Mouse (Mus musculus) hindbrain, embryonic 14.5 days (tissue): ENCODE measurements at regions not wholly inside any gene's neighbourhood (a gene's known extent, or its start where the extent isn't known, plus 50 kb on each side); places are given as distances from the start of the nearest gene placed in this dataset.

Experiments used
- ATAC-seq: fragments of 200-750 bp; cut with Nextera tagmentation; 2 replicates; pipeline ENCODE4 v1.8.0; 2017; ENCODE audit warnings: moderate number of reproducible peaks, mild to moderate bottlenecking, moderate TSS enrichment, moderate library complexity; ENCODE audit not compliant: low FRiP score
- DNase-seq: peaks from one replicate; pipeline ENCODE4 v3.0.0-alpha.2; 2015; ENCODE audit warnings: low spot score
- H3K27ac ChIP-seq: fragments of 300-500 bp; sonication (generic); 2 replicates; pipeline ENCODE4 v1.5.1; 2014; ENCODE audit warnings: mild to moderate bottlenecking, moderate library complexity
- H3K27me3 ChIP-seq: fragments of 300-500 bp; sonication (generic); 2 replicates; pipeline ENCODE4 v1.6.1; 2014; ENCODE audit warnings: mild to moderate bottlenecking, low read length, mixed read lengths; ENCODE audit not compliant: control insufficient read depth, insufficient read depth
- H3K36me3 ChIP-seq: fragments of 300-500 bp; sonication (generic); replicated peaks from 2 replicates; pipeline ENCODE4 v1.6.1; 2014; ENCODE audit not compliant: control insufficient read depth, insufficient read depth
- H3K4me1 ChIP-seq: fragments of 300-500 bp; sonication (generic); replicated peaks from 2 replicates; pipeline ENCODE4 v1.6.1; 2014; ENCODE audit warnings: antibody characterized with exemption, low read length, mixed read lengths; ENCODE audit not compliant: control insufficient read depth, insufficient read depth
- H3K4me2 ChIP-seq: fragments of 300-500 bp; sonication (generic); replicated peaks from 2 replicates; pipeline ENCODE4 v1.6.1; 2014; ENCODE audit warnings: mild to moderate bottlenecking, moderate library complexity
- H3K4me3 ChIP-seq: fragments of 300-500 bp; sonication (generic); replicated peaks from 2 replicates; pipeline ENCODE4 v1.5.1; 2014; ENCODE audit warnings: mild to moderate bottlenecking, low read length
- H3K9ac ChIP-seq: fragments of 300-500 bp; sonication (generic); 2 replicates; pipeline ENCODE4 v1.6.1; 2014
- H3K9me3 ChIP-seq: fragments of 300-500 bp; sonication (generic); 2 replicates; pipeline ENCODE4 v1.6.1; 2016; ENCODE audit warnings: low read length; ENCODE audit not compliant: control insufficient read depth
- WGBS: fragments of 180-500 bp; shearing (Covaris S2); extraction: QIAGEN DNeasy Blood & Tissue Kit; methylation state at CpG from one replicate; pipeline ENCODE4 v1.1.7; 2014; 5-methylcytosine and 5-hydroxymethylcytosine counted together

DNA sequence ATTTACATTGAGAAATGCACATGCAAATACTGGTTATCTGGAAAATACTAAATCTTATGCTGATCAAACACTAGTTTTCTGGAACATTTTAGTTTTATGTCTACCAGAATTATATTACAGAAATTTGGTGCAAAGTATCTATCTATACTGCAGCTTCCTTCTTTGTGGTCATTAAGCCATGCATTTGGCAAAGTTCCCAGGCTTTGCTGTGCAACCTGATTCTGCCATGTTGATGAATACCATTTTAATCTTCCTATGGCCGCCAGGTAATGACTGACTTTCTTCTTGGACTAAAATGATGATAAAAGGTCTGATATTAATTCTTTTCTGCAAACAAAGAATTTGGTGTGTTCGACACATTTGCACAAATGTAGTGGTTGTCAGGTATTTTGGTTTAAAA is 115.3 kb upstream of the Dock10 start:
- DNase-seq, result no peak
- no peak overlapping the region for H3K4me2 ChIP-seq
- H3K4me3 ChIP-seq, result no peak overlapping the region
- H3K36me3 ChIP-seq, result no peaks in the 10 kb centered on the region
- no peak for ATAC-seq
- no peak overlapping the region for H3K9ac ChIP-seq
- no peak overlapping the region for H3K27ac ChIP-seq
- 78% methylated on average over 2 of the region's 2 CpGs for WGBS
- no peaks in the 10 kb centered on the region for H3K4me1 ChIP-seq
- H3K27me3 ChIP-seq, result no peaks in the 10 kb centered on the region
- no peaks in the 10 kb centered on the region for H3K9me3 ChIP-seq

- no peaks in the 10 kb centered on the region for H3K27me3 ChIP-seq
- no peak overlapping the region for H3K27ac ChIP-seq
- H3K36me3 ChIP-seq, result no peaks in the 10 kb centered on the region
- ATAC-seq, result no peak
- no peaks in the 10 kb centered on the region for H3K9me3 ChIP-seq
- H3K9ac ChIP-seq, result no peak overlapping the region
- no peak for DNase-seq
- H3K4me2 ChIP-seq, result no peak overlapping the region
- H3K4me3 ChIP-seq, result no peak overlapping the region
- no peaks in the 10 kb centered on the region for H3K4me1 ChIP-seq
These were observed 110.5 kb upstream of the Dock10 start for GRCm38 (mm10) chr1:80868805-80869204.

- no peak overlapping the region for H3K9ac ChIP-seq
- H3K4me3 ChIP-seq, result no peak overlapping the region
- 83% methylated on average over 2 of the region's 2 CpGs for WGBS
- H3K36me3 ChIP-seq, result no peaks in the 10 kb centered on the region
- H3K4me1 ChIP-seq, result peaks cover 8% of the 10 kb centered on the region
- no peaks in the 10 kb centered on the region for H3K27me3 ChIP-seq
- H3K4me2 ChIP-seq, result no peak overlapping the region
- no peaks in the 10 kb centered on the region for H3K9me3 ChIP-seq
- H3K27ac ChIP-seq, result no peak overlapping the region
- no peak for ATAC-seq
- DNase-seq, result no peak
These were observed 98.7 kb upstream of the Dock10 start for GRCm38 (mm10) chr1:80856981-80857380.

- no peaks in the 10 kb centered on the region for H3K36me3 ChIP-seq
These were observed 96.8 kb upstream of the Dock10 start for GRCm38 (mm10) chr1:80854945-80855656.

DNA sequence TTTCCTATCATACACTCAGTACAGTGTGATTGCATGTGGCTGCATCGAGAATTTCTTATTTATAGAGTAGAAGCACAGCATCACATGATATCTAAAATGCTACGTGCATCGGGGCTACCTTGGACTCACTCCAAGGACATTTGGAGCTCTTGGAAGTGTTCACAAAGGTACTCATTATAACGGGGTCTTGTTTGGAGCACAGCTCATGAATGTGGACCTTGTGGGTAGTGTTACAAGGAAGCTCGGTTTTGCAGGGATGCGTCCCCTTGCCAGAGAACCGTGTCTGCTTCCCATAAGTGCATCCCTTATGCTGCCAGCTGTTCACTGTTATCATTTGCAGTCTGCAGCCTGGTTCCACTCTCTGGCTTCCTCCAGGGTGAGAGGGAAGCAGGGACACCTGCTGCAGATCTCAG is 96.0 kb upstream of the Dock10 start:
- 53% methylated on average over 7 of the region's 7 CpGs for WGBS
- no peak overlapping the region for H3K4me3 ChIP-seq
- peaks cover 8% of the 10 kb centered on the region for H3K4me1 ChIP-seq
- no peaks in the 10 kb centered on the region for H3K36me3 ChIP-seq
- ATAC-seq (peak; percentile 74), DNase-seq (peak; percentile 55)
- H3K27ac ChIP-seq, result peak overlapping the region; percentile 32; the same call in 1 of the 2 replicates
- 0 out of 2 replicates have a peak overlapping the region, but pooled peaks have one; percentile 16 for H3K9ac ChIP-seq
- peak overlapping the region; percentile 15 for H3K4me2 ChIP-seq
- no peaks in the 10 kb centered on the region for H3K27me3 ChIP-seq
- no peaks in the 10 kb centered on the region for H3K9me3 ChIP-seq

More at GRCm38 (mm10) chr1:80854945-80855656, 96.8 kb upstream of the Dock10 start:
- H3K4me2 ChIP-seq, result no peak overlapping the region
- no peaks in the 10 kb centered on the region for H3K9me3 ChIP-seq
- no peak overlapping the region for H3K9ac ChIP-seq
- peak overlapping the region; percentile 32; the same call in 1 of the 2 replicates for H3K27ac ChIP-seq
- peaks cover 8% of the 10 kb centered on the region for H3K4me1 ChIP-seq
- no peak for DNase-seq
- 75% methylated on average over 2 of the region's 2 CpGs for WGBS
- no peak overlapping the region for H3K4me3 ChIP-seq
- H3K27me3 ChIP-seq, result no peaks in the 10 kb centered on the region
- ATAC-seq, result no peak

- Histone ChIP-seq H3K4me2 (no peak overlapping the region), H3K27me3 (no peaks in the 10 kb centered on the region), H3K4me1 (peaks cover 8% of the 10 kb centered on the region), H3K9ac (no peak overlapping the region), H3K27ac (no peak overlapping the region), H3K9me3 (no peaks in the 10 kb centered on the region), H3K36me3 (no peaks in the 10 kb centered on the region), H3K4me3 (no peak overlapping the region)
- ATAC-seq (no peak), DNase-seq (peak; percentile 33)
- WGBS, result 37% methylated on average over 2 of the region's 2 CpGs
These were observed 94.4 kb upstream of the Dock10 start for GRCm38 (mm10) chr1:80852761-80853160.

DNA sequence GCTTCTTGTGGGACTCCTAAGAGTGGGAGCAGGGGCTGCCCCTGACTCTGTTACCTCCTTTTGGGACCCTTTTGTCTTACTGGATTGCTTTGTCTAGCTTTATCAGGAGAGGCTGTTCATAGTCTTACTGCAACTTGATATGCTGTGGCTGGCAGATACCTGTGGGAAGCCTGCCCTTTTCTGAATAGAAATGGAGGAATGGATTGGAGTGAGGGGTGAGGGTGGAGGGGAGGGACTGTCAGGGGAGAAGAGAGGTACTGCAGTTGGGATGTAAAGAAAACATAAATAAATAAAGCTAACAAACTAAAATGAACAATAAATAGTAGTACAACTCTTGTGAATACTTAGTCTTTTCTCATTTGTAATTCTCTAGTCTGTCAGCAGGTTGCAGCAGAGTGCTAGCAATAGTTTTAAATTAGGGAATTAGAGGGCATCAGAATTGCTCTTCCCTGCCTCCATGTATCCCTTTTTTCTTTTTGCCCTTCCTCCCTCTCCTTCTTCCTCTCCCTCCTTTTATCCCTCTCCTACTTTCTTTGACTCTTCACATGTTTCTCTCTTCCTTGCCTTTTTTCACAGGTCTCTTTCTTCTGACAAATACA is 72.0 kb upstream of the Dock10 start:
- H3K36me3 ChIP-seq, result no peaks in the 10 kb centered on the region
- H3K4me1 ChIP-seq, result no peaks in the 10 kb centered on the region
- no peak overlapping the region for H3K4me3 ChIP-seq
- H3K4me2 ChIP-seq, result no peak overlapping the region
- H3K9me3 ChIP-seq, result no peaks in the 10 kb centered on the region
- DNase-seq (peak; percentile 83), ATAC-seq (0 out of 2 replicates have a peak, but pooled peaks have one; percentile 53)
- no peak overlapping the region for H3K27ac ChIP-seq
- no peaks in the 10 kb centered on the region for H3K27me3 ChIP-seq
- H3K9ac ChIP-seq, result no peak overlapping the region

DNA sequence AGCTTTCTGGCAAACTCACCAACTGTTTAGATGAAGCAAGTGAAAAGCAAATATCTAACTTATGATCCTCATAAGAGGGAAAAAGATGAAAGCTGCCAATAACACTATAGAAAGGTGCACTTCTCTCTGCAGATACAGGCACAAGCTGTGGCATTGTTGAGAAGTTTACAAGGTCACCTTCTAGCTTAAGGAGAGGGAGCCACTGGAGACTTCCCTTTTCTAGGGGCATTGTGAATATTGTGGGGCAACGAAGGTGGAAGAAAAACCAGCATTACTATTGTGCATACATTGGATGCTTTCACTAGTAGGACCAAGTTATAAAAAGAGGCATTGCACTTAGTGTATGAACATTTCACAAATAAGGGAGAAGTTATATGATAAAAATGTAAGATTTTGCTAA is 68.1 kb upstream of the Dock10 start:
- H3K9ac ChIP-seq, result no peak overlapping the region

DNA sequence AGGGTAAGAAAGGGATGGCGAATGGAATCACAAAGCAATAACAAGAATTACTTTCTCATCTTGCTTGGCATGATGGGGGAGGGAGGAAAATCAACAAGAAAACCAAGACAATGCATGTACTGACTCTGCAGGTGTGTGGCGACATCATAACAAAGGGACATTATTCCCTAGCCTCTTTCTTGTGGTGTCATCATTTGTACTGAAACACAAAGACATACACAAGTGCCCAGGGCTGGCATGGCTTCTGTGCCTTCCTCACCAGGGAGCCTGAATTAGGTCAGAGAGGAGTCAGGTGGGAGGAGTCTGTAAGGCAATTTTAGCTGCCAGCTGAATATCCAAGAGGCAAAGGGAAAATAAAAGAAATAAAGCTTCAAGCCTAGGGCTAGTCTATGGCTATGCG is 65.6 kb upstream of the Dock10 start:
- H3K4me2 ChIP-seq, result no peak overlapping the region
- 23% methylated on average over 3 of the region's 3 CpGs for WGBS
- no peak overlapping the region for H3K27ac ChIP-seq
- no peak overlapping the region for H3K9ac ChIP-seq
- DNase-seq, result no peak
- no peaks in the 10 kb centered on the region for H3K27me3 ChIP-seq
- no peak overlapping the region for H3K4me3 ChIP-seq
- ATAC-seq, result 0 out of 2 replicates have a peak, but pooled peaks have one; percentile 37
- no peaks in the 10 kb centered on the region for H3K36me3 ChIP-seq
- no peaks in the 10 kb centered on the region for H3K9me3 ChIP-seq
- H3K4me1 ChIP-seq, result 0 out of 2 replicates have a peak, but pooled peaks cover 5% of the 10 kb centered on the region

More for the DNA sequence above, 68.1 kb upstream of the Dock10 start:
- WGBS, result 81% methylated on average over 1 of the region's 1 CpGs
- ATAC-seq (no peak), DNase-seq (no peak)
- Histone ChIP-seq H3K27me3 (no peaks in the 10 kb centered on the region), H3K4me3 (no peak overlapping the region), H3K4me1 (0 out of 2 replicates have a peak, but pooled peaks cover 5% of the 10 kb centered on the region), H3K27ac (no peak overlapping the region), H3K9me3 (no peaks in the 10 kb centered on the region), H3K36me3 (no peaks in the 10 kb centered on the region), H3K4me2 (no peak overlapping the region)
